Mouse (Mus musculus): ENCODE measurements around the gene Dstn.

Dstn gene

GRCm38 (mm10) chr2:143914760-143915599, at the start of gene Dstn:
Gene Dstn (plus strand): TSS chr2:143915320.
- DNase-seq (ENCODE audit: low spot score) = peak; percentile 93

GRCm38 (mm10) chr2:143867326-143867725, 47.8 kb upstream of the Dstn start:
- peak; percentile 43 for DNase-seq (ENCODE audit: low spot score)

GRCm38 (mm10) chr2:143870936-143871688, 44.0 kb upstream of the Dstn start:
- DNase-seq (ENCODE audit: low spot score) = no peak

GRCm38 (mm10) chr2:143876026-143876425, 39.1 kb upstream of the Dstn start:
- no peak for DNase-seq (ENCODE audit: low spot score)

GRCm38 (mm10) chr2:143876929-143877632, 38.0 kb upstream of the Dstn start:
- DNase-seq (ENCODE audit: low spot score) = no peak

- no peak for DNase-seq (ENCODE audit: low spot score)
These were observed 35.8 kb upstream of the Dstn start for GRCm38 (mm10) chr2:143879311-143879710.

- DNase-seq (ENCODE audit: low spot score) = no peak
These were observed 33.1 kb upstream of the Dstn start for GRCm38 (mm10) chr2:143882002-143882401.

- no peak for DNase-seq (ENCODE audit: low spot score)
These were observed 32.4 kb upstream of the Dstn start for GRCm38 (mm10) chr2:143882606-143883288.

GRCm38 (mm10) chr2:143889131-143889859, 25.8 kb upstream of the Dstn start:
- no peak for DNase-seq (ENCODE audit: low spot score)

- no peak for DNase-seq (ENCODE audit: low spot score)
These were observed 25.2 kb upstream of the Dstn start for GRCm38 (mm10) chr2:143889860-143890433.

GRCm38 (mm10) chr2:143891302-143892048, 23.6 kb upstream of the Dstn start:
- no peak for DNase-seq (ENCODE audit: low spot score)

- DNase-seq (ENCODE audit: low spot score) = no peak
These were observed 15.5 kb upstream of the Dstn start for GRCm38 (mm10) chr2:143899470-143900220.

GRCm38 (mm10) chr2:143900821-143901351, 14.2 kb upstream of the Dstn start:
- no peak for DNase-seq (ENCODE audit: low spot score)

GRCm38 (mm10) chr2:143903376-143904045, 11.6 kb upstream of the Dstn start:
- DNase-seq (ENCODE audit: low spot score) = no peak

- DNase-seq (ENCODE audit: low spot score) = no peak
These were observed 10.2 kb upstream of the Dstn start for GRCm38 (mm10) chr2:143904896-143905295.

- DNase-seq (ENCODE audit: low spot score) = no peak
These were observed 5.9 kb upstream of the Dstn start for GRCm38 (mm10) chr2:143909230-143909629.

GRCm38 (mm10) chr2:143912199-143912598, 2.9 kb upstream of the Dstn start:
- DNase-seq (ENCODE audit: low spot score) = no peak

GRCm38 (mm10) chr2:143914221-143914620, 899 bp upstream of the Dstn start:
- DNase-seq (ENCODE audit: low spot score) = no peak

Measured in T-cell, adult 2 months (primary cell).